Mouse (Mus musculus) cerebellum, adult 2 months (tissue): Measurements from ENCODE around the gene Sphkap.

Source experiments
- CTCF ChIP-seq: fragments of 200-500 bp; IDR thresholded peaks from 2 replicates; pipeline ENCODE4 v1.5.1; 2011; ENCODE audit warnings: low read depth, mild to moderate bottlenecking, control low read depth, low read length, moderate library complexity, borderline replicate concordance; ENCODE audit not compliant: insufficient read depth
- POLR2A ChIP-seq: fragments of 200-500 bp; IDR thresholded peaks from 2 replicates; pipeline ENCODE4 v1.6.1; 2011; ENCODE audit warnings: low read length, control low read depth, borderline replicate concordance; ENCODE audit not compliant: insufficient read depth

GRCm38 (mm10) chr1:83227946-83228345 lies 180.1 kb downstream of the Sphkap start:
- no peak for TF ChIP-seq CTCF
- TF ChIP-seq POLR2A: no peak
